Mouse (Mus musculus) cerebellum, postnatal 25 days (tissue): ENCODE measurements around the gene Sec16a.

Source experiments
- DNase-seq, 2 experiments: peaks; one replicate each; pipeline ENCODE4 v3.0.0; 2021; ENCODE audit warnings: mixed read lengths in 2 of 2

Gene Sec16a

DNA sequence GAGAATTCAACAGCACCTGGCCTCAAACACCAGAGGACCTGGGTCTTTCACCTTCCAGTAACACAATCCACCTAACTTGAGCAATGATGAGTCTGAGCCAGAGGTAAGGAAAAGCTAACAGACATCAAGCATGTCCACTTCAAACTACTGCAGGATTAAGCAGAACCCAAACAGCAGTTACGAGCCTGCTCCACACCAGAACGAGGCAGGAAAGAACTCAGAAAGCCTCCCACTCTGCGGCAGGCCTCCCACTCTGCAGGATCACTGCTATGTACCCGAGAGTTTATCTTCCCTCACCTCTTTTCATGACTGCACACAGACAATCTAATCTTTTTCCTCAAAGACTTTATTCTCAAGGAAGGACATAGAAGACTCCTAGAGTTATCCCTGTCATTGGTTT lies 7.8 kb downstream of the Sec16a start:
- DNase-seq: no peak

DNA sequence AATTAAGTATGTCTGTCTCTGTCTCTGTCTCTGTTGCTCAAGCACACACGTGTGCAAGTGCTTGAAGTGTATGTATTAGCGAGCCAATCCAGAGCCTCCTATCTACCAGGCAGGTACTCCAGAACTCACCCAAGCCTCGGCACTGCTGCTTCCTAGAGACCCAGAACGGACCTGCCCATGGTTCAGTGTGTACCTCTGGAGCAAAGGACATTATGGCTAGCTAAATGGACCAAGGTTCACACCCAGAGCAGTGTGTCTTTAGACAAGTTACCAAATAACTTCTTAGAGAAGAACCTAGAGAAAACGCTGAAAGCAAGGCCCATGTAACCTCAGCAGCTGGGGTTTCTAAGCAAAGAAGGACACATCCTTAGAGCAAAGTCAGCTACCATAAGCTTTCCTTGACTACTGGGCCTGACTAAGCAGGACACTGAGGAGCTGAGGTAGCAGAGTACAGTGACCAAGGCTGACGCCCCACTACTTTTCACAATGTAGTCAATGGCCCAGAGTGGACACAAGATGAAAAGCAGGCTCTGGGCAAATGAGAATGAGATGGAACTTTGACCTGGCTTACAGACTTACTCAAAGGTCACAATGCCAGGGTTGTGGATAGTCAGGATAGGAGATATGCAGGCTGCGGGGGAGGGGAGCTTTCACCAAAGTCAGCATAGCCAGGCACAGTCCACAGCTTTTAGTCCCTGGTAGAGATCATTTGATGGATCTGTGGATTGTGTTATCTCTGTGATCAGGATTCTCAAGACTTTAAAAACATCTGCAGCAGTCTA lies 10.0 kb downstream of the Sec16a start:
- no peak for DNase-seq

DNA sequence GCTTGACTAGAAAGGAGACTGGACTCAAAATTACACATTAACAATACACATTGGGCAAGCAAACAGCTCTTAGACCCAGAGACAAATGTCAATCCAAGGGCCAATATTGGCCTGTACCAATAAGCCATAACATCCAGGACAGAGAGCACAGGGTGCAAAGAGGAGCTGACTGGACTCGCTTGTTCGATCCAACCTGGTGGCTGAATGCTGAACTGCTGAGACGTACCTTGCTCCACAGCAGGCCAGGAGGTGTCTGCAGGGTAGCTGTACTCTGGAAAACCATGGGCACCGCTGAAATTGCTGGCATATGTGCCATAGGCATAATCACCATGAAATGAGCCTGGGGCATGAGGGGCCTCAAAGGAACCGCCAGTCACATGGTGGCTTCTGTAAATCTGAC lies 15.2 kb downstream of the Sec16a start:
- DNase-seq: no peak

DNA sequence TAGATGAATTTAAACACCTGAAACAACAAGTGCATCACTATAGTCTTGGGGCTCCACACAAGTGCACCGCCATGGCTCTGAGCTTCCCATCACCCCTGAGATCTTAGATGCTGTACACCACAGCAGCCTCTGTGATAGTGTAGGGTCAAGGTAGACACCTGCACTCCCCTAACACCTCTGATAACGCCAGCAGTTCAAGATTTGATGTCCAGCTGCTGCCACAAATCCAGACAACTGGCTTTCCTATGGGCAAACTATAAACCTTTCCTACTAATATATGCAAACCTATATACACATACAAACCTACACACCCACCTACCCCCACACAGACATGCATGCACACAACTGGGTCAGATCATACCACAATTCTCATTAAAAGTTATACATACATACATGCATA lies 20.5 kb downstream of the Sec16a start:
- no peak for DNase-seq

DNA sequence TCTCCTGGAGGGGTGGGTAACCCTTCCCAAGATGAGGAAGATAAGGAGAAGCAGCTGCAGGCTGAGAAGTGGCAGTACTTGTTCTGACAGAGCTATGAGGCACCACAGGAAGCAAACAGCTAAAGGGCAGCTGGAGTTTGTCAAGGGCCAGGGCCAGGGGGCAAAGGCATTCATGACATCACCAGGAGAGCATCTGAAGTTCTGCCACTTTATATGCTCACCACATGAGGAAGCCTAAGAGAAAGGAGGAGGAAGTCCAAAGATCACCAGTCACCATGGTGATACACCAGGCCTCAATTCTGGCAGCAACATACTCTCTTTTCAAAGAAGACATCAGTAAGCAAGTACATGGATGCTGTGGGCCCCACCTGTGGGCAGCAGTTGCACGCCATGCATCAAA lies 21.9 kb downstream of the Sec16a start:
- no peak for DNase-seq

DNA sequence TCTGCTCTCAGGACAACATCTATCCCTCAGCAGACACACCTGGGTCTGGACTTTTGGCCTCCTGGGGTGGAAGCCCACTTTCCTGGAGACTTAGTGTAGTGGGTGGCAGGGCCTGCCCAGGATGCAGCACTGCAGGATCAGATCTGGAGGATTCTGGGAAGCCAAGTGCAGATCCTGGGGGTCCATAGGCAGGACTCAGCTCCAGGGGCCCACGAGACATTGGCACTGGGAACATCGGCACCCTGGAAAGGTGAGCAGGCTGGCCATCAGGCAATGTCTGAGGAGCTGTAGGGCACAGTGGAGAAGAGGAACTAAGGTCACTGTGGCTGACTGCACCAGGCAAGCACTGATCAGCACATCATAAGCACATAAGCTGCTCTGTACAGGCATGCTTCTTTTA lies 23.0 kb downstream of the Sec16a start:
- no peak for DNase-seq

DNA sequence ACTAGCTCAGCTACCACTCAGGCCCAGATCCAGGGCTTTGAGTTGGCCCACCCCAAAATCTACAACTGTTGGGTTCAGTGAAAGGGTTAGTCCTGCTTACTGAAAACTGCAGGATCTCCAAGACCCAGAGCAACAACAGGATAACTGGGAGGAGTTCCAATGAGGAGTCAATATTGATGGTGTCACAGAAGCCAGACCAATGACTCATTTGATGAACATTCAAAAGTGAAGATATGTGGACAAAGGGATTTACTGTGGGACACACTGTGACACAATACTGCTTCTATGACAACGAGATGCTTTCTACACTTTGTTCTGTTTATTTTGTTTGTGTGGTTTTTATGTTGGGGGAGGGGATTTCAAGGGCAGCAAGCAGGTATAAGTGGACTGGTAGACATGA lies 26.9 kb downstream of the Sec16a start:
- DNase-seq: no peak

DNA sequence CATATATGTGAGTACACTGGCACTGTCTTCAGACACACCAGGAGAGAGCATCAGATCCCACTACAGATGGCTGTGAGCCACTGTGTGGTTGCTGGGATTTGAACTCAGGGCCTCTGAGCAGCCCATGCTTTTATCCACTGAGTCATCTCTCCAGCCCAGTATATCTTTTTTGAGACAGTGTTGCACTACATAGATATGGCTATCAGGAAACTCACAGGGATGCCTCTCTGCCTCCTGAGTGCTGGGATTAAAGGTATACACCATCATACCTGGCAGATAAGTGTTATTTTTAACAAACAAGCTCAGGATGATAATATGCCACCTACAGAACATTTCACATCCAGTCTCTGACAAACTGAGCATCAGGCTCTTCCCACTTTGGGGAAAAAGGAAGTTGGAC lies 27.9 kb downstream of the Sec16a start:
- DNase-seq: no peak

DNA sequence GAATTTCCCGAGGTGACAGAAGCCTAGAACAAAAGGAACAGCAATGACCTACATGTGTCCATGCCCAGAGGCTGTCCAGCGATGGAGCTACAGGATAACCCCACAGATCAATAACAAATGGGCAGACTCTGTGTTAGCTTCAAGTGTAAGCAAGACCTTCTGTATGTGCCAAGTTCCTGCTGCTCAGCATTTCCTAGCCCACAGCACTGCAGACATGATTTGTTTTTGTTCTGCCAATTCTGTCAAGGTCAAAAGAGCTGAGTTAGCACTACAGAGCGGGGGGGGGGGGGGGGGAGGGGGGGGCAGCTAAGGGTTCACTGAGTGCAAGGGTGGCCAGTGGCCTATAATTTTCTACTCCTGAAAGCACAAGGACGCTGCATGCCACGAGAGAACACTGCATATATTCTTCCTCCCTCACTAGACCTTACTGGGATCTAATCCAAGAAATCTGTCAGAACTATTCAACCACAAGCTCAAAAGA lies 34.0 kb downstream of the Sec16a start:
- DNase-seq: peak; percentile 42 to 51

DNA sequence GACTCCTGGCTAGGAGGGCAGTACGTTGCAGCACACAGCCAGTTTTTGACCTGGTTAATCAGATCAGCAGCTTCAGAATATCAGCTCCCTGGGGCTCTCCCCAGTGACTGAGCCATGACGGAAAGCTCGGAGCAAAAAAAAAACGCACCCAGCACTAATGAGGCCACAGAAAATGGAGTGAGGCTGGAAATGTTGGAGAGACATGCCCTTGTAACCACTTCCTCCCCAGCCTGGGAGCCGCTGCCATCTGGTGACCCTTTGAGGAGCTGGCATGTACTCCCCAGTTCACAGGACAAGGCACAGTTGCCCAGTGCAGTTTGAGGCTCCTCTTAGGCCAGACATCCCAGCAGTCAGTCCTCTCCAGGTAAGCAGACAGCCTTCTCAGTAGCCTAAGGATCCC lies 34.9 kb downstream of the Sec16a start:
- peak; percentile 68 to 69 for DNase-seq

DNA sequence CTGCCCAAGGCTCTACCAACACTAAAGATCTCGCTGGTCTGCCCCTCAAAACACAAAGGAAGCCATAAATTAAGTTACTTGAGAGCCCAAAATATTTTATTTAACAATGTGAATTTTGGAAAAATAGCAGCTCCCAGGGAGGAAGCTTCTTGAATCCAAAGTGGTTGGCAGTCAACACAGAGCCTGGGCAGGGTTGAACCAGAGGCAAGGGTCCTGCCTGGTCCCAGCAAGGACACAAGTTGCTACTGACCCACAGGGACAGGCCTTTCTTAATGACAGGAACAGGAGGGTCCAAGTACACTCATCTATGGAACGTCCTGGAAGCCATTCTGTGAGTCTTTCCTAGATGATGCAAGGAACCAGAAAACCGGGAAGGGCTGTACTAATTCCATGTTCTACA lies 35.7 kb downstream of the Sec16a start:
- no peak for DNase-seq

DNA sequence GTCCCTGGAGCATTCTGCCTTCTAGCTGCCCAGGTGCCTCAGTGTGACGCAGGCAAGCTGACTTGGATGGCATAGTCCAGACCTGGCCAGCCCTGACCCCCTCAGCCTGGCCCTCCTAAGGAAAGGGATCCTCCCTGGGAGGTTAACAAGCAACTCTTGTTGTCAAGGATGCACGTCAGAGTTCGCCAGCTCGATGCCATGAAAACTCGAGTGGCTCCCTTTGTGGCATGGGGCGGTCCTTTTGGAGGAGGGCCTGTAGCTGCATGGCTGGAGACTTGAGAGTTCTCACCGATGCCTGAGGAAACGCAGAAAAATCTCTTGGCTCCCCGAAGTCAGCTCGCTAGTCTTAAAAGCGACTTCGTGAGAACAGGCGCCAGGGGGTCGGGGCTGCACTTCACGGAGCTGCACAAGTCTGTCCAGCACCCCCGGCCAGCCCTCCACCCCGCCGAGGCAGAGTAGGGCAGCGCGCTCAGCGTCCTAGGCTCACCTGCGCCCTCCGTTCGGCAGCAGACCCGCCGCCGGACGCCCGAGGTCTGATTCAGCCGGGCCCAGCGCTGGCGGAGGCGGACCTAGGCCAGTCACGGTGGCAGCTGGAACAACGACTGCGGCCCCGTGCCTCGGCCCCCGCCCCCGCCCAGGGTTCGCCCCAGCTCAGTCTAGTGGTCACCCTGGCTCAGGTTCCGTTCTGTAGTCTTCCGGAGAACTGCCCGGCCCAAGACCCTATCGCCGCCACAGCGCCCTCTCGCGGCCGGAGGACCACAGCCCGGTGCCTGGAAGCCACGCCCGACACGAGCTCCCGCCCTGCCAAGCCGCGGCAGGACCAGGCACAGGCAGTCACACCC lies 36.3 kb downstream of the Sec16a start, which contains the start of gene Inpp5e:
Gene Inpp5e (minus strand): TSS at position 689 of the 842 bp plus-strand sequence.
- peak; percentile 100 for DNase-seq

DNA sequence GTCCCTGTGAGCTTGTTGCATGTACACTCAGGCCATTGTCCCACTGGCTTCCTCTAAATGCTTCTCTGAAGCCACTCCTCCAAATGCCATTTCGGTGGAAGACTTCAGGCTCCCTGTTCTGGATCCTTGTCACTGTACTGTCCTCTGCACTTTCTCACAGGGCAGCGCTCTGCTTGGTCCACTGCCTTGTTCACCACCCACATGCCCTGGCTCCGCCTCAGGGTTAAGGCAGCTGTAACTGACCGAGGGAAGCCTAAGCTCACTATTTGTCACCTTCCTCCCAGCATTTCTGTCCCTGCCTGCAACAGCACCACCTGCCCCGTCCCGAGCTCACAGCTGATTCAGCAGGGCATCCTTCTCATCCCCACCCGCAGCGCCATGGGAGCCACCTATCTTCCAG lies 41.7 kb downstream of the Sec16a start:
- peak in 1 of 2 experiments; percentile 33 for DNase-seq

DNA sequence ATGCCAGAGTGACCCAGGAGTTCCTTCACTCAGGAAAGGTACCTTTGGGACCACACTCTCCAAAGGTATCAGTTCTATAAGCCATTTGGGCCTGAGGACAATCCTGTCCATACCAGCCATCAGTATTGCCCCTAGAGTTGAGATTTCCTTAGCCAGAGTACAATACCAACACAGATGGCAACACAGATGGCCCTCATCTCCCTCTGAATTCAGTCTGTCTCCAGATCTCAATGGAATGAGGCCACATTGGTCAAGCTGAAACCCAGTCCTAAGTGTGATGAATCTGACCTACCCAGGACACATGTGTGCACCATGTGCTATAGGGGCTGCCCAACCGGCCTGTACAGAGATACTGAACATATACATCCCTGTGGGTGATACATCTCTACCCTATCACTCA lies 42.8 kb downstream of the Sec16a start:
- DNase-seq: peak in 1 of 2 experiments; percentile 66

DNA sequence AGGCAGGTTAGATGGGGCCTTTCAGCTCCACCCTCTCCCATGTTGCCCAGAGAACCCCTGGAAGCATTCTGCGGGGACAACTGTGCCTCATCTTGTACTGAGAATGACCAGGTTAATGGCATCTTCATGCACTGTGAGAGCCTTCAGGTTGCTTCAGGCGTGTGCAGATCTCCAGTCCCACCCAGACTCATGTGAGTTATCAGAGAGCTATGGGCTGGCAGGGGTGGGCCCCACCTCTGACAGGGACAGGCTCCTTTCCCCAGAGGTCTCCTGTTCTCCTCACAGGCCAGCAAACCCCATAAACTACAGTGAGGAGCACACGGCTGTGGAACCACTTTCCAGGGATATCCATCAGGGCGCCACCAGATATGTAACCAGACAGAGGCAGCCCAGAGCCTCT lies 44.0 kb downstream of the Sec16a start:
- no peak for DNase-seq

DNA sequence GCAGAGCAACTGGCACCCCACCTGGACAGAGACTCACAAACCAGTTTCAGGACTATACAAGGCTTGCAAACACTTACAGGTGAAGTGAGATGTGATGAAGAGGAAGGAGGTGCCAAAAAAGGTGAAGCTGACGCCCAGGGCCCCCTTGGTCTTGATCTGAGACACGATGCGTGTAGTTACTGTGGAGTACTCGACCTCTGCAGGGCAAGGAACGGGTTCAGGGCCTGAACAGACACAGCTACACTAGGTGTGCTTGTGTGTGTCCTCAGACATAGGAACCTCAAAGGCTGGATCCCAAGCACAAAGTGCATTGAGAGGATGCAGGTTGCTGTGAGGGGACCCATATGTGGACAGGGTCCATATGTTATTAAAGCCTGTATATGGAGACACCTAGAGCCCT lies 44.7 kb downstream of the Sec16a start:
- no peak for DNase-seq

DNA sequence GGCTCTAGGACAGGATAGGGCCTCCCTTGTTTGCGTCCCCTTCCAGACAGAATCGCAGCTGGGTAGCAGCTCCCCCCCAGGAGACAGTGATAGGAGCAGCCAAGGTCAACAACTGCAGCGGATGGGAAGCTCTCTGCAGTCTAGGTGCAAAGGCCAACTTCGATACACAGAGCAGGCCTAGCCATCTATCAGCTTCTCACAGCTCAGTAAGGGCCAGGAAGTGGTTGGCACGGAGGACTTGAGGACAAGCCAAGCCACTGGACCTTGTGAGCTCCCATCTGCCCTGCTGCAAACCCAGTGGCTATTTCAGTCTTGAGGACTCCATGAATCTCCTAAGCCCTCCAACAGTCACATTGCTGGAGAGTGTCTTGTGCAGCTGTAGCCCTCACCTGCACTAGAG lies 45.4 kb downstream of the Sec16a start:
- DNase-seq: peak in 1 of 2 experiments; percentile 19

DNA sequence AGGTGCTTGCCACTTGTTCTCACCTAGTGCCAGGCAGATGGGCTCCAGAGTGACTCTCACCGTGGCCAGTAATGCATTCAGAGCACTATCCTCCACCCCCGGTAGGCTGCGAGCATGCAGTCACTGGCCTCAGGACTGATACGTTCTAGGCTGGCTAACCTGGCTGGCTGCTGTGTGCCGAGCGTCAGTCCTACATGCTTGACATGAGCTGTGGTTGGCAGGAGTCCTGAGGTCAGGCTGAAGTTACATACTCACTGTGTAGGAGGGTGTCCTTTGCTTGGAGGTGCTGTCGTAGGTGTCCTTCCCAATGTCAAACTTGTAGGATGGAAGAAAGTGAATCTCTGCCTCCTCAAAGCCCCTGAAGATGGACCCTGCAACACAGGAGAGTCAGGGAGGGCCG lies 46.0 kb downstream of the Sec16a start:
- peak in 1 of 2 experiments; percentile 24 for DNase-seq

DNA sequence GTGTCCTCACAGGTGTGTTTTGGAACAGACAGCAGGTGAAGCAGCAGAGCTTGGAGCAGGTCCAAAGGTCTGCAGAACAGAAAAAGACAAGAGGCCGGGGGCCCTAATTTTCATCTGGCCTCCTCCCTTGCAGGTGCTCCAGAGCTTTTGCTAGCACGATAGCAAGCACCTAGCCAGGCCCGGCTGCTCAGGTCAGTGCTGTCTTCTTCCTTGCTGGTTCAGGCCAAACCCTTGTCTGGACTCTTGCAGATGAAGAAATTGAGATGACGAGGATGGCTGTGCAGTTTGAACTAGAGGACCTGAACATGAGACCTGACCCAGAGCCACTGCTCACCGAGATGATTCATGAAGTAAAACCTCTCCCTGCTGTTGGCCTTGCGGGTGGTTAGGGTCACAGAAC lies 53.4 kb downstream of the Sec16a start:
- peak in 1 of 2 experiments; percentile 23 for DNase-seq

DNA sequence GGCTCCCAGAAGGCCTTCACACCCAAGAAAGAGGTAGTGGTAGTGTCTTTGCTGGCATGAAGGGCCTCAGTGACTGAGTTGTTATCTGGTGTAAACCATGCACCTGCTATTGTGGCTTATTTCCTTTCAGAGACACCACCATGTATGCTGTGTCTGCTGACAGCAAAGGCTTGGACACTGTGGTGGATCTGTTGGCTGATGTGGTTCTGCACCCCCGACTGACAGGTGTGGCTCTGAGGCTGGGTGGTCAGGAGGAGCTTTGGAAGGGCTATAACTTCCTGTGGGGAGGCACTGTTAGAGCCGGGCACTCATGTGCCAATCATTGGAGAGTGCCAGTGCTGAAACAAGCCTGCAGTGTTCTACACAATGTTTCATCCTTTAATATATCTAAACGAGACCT lies 54.1 kb downstream of the Sec16a start:
- DNase-seq: no peak

DNA sequence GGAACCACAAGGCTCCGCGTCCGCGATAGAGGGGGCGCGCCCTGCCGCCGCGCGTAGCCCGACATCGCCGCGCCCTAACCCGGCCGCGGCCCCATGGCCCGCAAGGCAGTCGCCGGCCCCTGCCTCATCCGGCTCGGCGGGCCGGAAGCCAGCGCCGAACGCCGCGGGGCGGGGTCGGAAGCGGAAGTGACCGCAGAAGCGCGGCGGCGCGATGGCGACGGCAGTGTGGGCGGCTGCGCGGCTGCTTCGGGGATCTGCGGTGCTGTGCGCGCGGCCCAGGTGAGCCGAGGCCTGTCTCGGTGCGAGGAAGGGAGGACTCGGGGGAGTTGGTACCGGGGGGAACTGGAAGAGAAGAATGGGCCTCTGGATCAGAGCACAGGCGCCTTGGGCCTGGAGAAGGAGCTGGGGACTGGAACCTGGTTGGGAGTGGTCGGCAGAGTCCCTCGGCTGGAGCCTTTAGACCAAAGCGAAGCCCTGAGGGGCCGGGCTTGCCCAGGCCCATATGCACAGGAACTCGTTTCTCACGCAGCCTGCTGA lies 55.8 kb downstream of the Sec16a start, which contains the start of the genes Entr1 and Pmpca:
Gene Entr1 (minus strand): TSS at position 163 of the 537 bp plus-strand sequence.
Gene Pmpca (plus strand): TSS at position 186 of the 537 bp plus-strand sequence.
- DNase-seq: peak; percentile 91 to 95

DNA sequence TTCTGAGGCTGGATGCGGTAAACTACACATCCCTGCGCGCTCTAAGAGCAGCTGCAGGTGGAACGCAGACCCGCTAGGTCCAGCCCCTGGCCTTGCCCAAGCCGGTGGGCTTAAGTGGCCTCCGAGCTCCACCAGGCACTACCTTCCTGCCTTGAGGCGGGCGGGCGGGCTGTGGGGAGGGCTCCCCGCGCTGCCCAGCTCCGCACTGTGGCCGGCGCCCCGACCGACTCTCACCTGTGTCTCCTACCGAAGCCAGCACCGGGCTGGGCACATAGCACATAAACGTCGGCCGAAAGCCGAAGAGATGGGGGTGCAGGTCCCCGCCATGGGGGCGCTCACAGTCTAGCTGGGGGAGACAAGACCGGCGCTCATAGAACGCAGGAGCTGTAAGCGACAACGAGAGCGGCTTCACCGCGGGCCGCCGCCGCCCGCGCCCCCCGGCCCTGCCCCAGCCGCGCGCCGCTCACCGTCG lies 56.3 kb downstream of the Sec16a start:
- peak in 1 of 2 experiments; percentile 56 for DNase-seq

DNA sequence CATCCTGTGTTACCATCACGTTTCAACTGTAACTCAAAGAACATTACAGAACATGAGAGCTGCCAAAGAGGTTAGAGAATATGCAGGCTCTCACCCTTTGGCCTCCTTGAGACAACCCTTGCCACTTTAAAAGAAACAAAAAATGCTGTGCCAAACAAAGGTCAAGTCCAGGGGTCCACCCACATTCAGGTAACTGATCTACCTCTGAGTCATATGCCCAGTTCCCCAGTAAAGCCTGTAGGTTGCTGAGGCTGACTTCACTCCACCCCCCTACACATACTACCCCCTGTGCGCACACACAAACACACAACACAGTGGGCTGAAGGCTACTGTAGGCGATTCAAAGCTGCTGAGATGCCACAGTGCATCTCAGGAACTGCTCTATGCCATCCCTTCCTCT lies 57.3 kb downstream of the Sec16a start:
- DNase-seq: no peak
